Mouse (Mus musculus): Measurements from ENCODE around the gene Otud3. TPM values are rescaled to one million over a fixed set of nuclear protein-coding genes. Genes with fewer than 3 reads are reported as not detected.
A peak's percentile ranks its signal among the peaks of the same experiment; 100 is the strongest.
"Not testable (repeated sequence)": the region's sequence is repeated elsewhere in the genome, so short reads cannot be mapped to it uniquely, and the experiment has no call there.

Gene Otud3
- polyA plus RNA-seq, 1 experiment from 2014 or later, result 3.2 TPM

GRCm38 (mm10) chr4:138934456-138935145 is 20.9 kb upstream of the Otud3 start:
- Histone ChIP-seq H3K9ac (replicated peaks) (no peak overlapping the region), H3K4me2 (no peak overlapping the region), H3K36me3 (no peaks in the 10 kb centered on the region), H3K4me3 (replicated peaks) (no peak overlapping the region), H3K27ac (no peak overlapping the region), H3K9me3 (no peaks in the 10 kb centered on the region), H3K27me3 (no peaks in the 10 kb centered on the region), H3K4me1 (replicated peaks) (no peaks in the 10 kb centered on the region)
- ATAC-seq (ENCODE audit: insufficient number of reproducible peaks, insufficient read depth, low FRiP score, low TSS enrichment, low read depth), result no peak
- WGBS, result 80% methylated on average over 11 of the region's 11 CpGs

- WGBS, result 68% methylated on average over 3 of the region's 3 CpGs
- H3K4me3 ChIP-seq (replicated peaks), result no peak overlapping the region
- no peaks in the 10 kb centered on the region for H3K9me3 ChIP-seq
- no peaks in the 10 kb centered on the region for H3K36me3 ChIP-seq
- no peak overlapping the region for H3K9ac ChIP-seq (replicated peaks)
- H3K4me1 ChIP-seq (replicated peaks), result no peaks in the 10 kb centered on the region
- ATAC-seq (ENCODE audit: insufficient number of reproducible peaks, insufficient read depth, low FRiP score, low TSS enrichment, low read depth), result no peak
- H3K4me2 ChIP-seq, result no peak overlapping the region
- no peak overlapping the region for H3K27ac ChIP-seq
- H3K27me3 ChIP-seq, result no peaks in the 10 kb centered on the region
These were observed 20.1 kb upstream of the Otud3 start for GRCm38 (mm10) chr4:138933862-138934261.

GRCm38 (mm10) chr4:138925561-138925960 is 11.8 kb upstream of the Otud3 start:
- no peaks in the 10 kb centered on the region for H3K4me1 ChIP-seq (replicated peaks)
- H3K9ac ChIP-seq (replicated peaks), result no peak overlapping the region
- peaks cover 12% of the 10 kb centered on the region; the same call in 1 of the 2 replicates for H3K27me3 ChIP-seq
- no peaks in the 10 kb centered on the region for H3K36me3 ChIP-seq
- no peak overlapping the region for H3K4me3 ChIP-seq (replicated peaks)
- WGBS, result 84% methylated on average over 2 of the region's 2 CpGs
- no peak overlapping the region for H3K27ac ChIP-seq
- H3K9me3 ChIP-seq, result no peaks in the 10 kb centered on the region
- no peak overlapping the region for H3K4me2 ChIP-seq
- no peak for ATAC-seq (ENCODE audit: insufficient number of reproducible peaks, insufficient read depth, low FRiP score, low TSS enrichment, low read depth)

- H3K27me3 ChIP-seq, result peaks cover 12% of the 10 kb centered on the region; the same call in 1 of the 2 replicates
- H3K4me2 ChIP-seq, result peak overlapping the region; percentile 54
- no peaks in the 10 kb centered on the region for H3K4me1 ChIP-seq (replicated peaks)
- no peak overlapping the region for H3K27ac ChIP-seq
- WGBS, result 4% methylated on average over 11 of the region's 11 CpGs
- no peaks in the 10 kb centered on the region for H3K36me3 ChIP-seq
- ATAC-seq (ENCODE audit: insufficient number of reproducible peaks, insufficient read depth, low FRiP score, low TSS enrichment, low read depth), result 0 out of 2 replicates have a peak, but pooled peaks have one; percentile 58
- H3K9me3 ChIP-seq, result peaks cover 4% of the 10 kb centered on the region; the same call in 1 of the 2 replicates
- H3K4me3 ChIP-seq (replicated peaks), result peak overlapping the region; percentile 19; the same call in 1 of the 2 replicates
- no peak overlapping the region for H3K9ac ChIP-seq (replicated peaks)
These were observed 8.3 kb upstream of the Otud3 start for GRCm38 (mm10) chr4:138922131-138922459.

- Histone ChIP-seq H3K36me3 (no peaks in the 10 kb centered on the region), H3K27me3 (peaks cover 12% of the 10 kb centered on the region; the same call in 1 of the 2 replicates), H3K4me3 (replicated peaks) (peak overlapping the region; percentile 19; the same call in 1 of the 2 replicates), H3K27ac (no peak overlapping the region), H3K4me1 (replicated peaks) (no peaks in the 10 kb centered on the region), H3K9me3 (peaks cover 7% of the 10 kb centered on the region; the same call in 1 of the 2 replicates), H3K4me2 (peak overlapping the region; percentile 54), H3K9ac (replicated peaks) (no peak overlapping the region)
- WGBS, result 42% methylated on average over 20 of the region's 20 CpGs
- peak; percentile 78 for ATAC-seq (ENCODE audit: insufficient number of reproducible peaks, insufficient read depth, low FRiP score, low TSS enrichment, low read depth)
These were observed 7.7 kb upstream of the Otud3 start for GRCm38 (mm10) chr4:138921254-138922130.

- no peak overlapping the region for H3K9ac ChIP-seq (replicated peaks)
- WGBS, result 79% methylated on average over 9 of the region's 9 CpGs
- H3K27ac ChIP-seq, result no peak overlapping the region
- ATAC-seq (ENCODE audit: insufficient number of reproducible peaks, insufficient read depth, low FRiP score, low TSS enrichment, low read depth), result no peak
- peaks cover 12% of the 10 kb centered on the region; the same call in 1 of the 2 replicates for H3K27me3 ChIP-seq
- H3K4me2 ChIP-seq, result no peak overlapping the region
- H3K36me3 ChIP-seq, result no peaks in the 10 kb centered on the region
- peaks cover 10% of the 10 kb centered on the region for H3K4me1 ChIP-seq (replicated peaks)
- H3K9me3 ChIP-seq, result peaks cover 7% of the 10 kb centered on the region; the same call in 1 of the 2 replicates
- no peak overlapping the region for H3K4me3 ChIP-seq (replicated peaks)
These were observed 3.5 kb upstream of the Otud3 start for GRCm38 (mm10) chr4:138917282-138917681.

- peak overlapping the region; percentile 93 for H3K9ac ChIP-seq (replicated peaks)
- peak overlapping the region; percentile 88 for H3K4me2 ChIP-seq
- WGBS, result 1% methylated on average over 52 of the region's 52 CpGs
- H3K4me3 ChIP-seq (replicated peaks), result peak overlapping the region; percentile 95
- peaks cover 19% of the 10 kb centered on the region for H3K36me3 ChIP-seq
- H3K4me1 ChIP-seq (replicated peaks), result peaks cover 12% of the 10 kb centered on the region
- H3K9me3 ChIP-seq, result peaks cover 7% of the 10 kb centered on the region; the same call in 1 of the 2 replicates
- ATAC-seq (ENCODE audit: insufficient number of reproducible peaks, insufficient read depth, low FRiP score, low TSS enrichment, low read depth), result peak; percentile 14; the same call in 1 of the 2 replicates
- no peaks in the 10 kb centered on the region for H3K27me3 ChIP-seq
- peak overlapping the region; percentile 59 for H3K27ac ChIP-seq
These were observed 481 bp downstream of the Otud3 start for GRCm38 (mm10) chr4:138913141-138913787.

GRCm38 (mm10) chr4:138905624-138906337 is 8.0 kb downstream of the Otud3 start:
- peaks cover 91% of the 10 kb centered on the region for H3K36me3 ChIP-seq
- H3K4me2 ChIP-seq, result no peak overlapping the region
- H3K4me3 ChIP-seq (replicated peaks), result no peak overlapping the region
- no peak overlapping the region for H3K9ac ChIP-seq (replicated peaks)
- H3K9me3 ChIP-seq, result no peaks in the 10 kb centered on the region
- no peaks in the 10 kb centered on the region for H3K4me1 ChIP-seq (replicated peaks)
- no peak for ATAC-seq (ENCODE audit: insufficient number of reproducible peaks, insufficient read depth, low FRiP score, low TSS enrichment, low read depth)
- 92% methylated on average over 18 of the region's 18 CpGs for WGBS
- H3K27me3 ChIP-seq, result no peaks in the 10 kb centered on the region
- no peak overlapping the region for H3K27ac ChIP-seq

- WGBS, result 90% methylated on average over 7 of the region's 7 CpGs
- Histone ChIP-seq H3K4me1 (replicated peaks) (no peaks in the 10 kb centered on the region), H3K4me3 (replicated peaks) (no peak overlapping the region), H3K9ac (replicated peaks) (no peak overlapping the region), H3K36me3 (peaks cover 91% of the 10 kb centered on the region), H3K4me2 (no peak overlapping the region), H3K27me3 (no peaks in the 10 kb centered on the region), H3K27ac (no peak overlapping the region), H3K9me3 (no peaks in the 10 kb centered on the region)
- no peak for ATAC-seq (ENCODE audit: insufficient number of reproducible peaks, insufficient read depth, low FRiP score, low TSS enrichment, low read depth)
These were observed 14.4 kb downstream of the Otud3 start for GRCm38 (mm10) chr4:138899361-138899760.

- H3K4me1 ChIP-seq (replicated peaks); H3K9ac ChIP-seq (replicated peaks); H3K27ac ChIP-seq; ATAC-seq (ENCODE audit: insufficient number of reproducible peaks, insufficient read depth, low FRiP score, low TSS enrichment, low read depth); H3K4me2 ChIP-seq; H3K4me3 ChIP-seq (replicated peaks); H3K27me3 ChIP-seq; H3K9me3 ChIP-seq: not testable (repeated sequence)
- H3K36me3 ChIP-seq, result peaks cover 69% of the 10 kb centered on the region
- WGBS, result 90% methylated on average over 11 of the region's 11 CpGs
These were observed 20.0 kb downstream of the Otud3 start for GRCm38 (mm10) chr4:138893789-138894188.

Data from limb, embryonic 12.5 days (tissue).